Mouse (Mus musculus) right cerebral cortex, postnatal 10 days (tissue): ENCODE measurements around the gene Csnk1g1.

Experiments
- DNase-seq, 2 experiments: peaks; one replicate each; pipeline ENCODE4 v3.0.0; 2021; ENCODE audit warnings: low spot score in 2 of 2

The Csnk1g1 gene

GRCm38 (mm10) chr9:65908394-65909300 is at the start of gene Csnk1g1, which contains the start of gene Trip4:
Csnk1g1 (plus strand) TSS chr9:65908924.
Trip4 (minus strand) TSS chr9:65908794.
- peak; percentile 98 to 99 for DNase-seq

- DNase-seq: no peak
These were observed 49.1 kb upstream of the Csnk1g1 start for GRCm38 (mm10) chr9:65859656-65860055.

GRCm38 (mm10) chr9:65884564-65885315 is 24.0 kb upstream of the Csnk1g1 start:
- DNase-seq: peak; percentile 94 to 95

- DNase-seq: peak; percentile 79 to 87
These were observed 18.5 kb upstream of the Csnk1g1 start, which contains the start of gene Pclaf for GRCm38 (mm10) chr9:65890143-65890628. Pclaf (plus strand) TSS chr9:65890237.

- no peak for DNase-seq
These were observed 17.6 kb upstream of the Csnk1g1 start for GRCm38 (mm10) chr9:65891126-65891525.

- no peak for DNase-seq
These were observed 11.7 kb upstream of the Csnk1g1 start for GRCm38 (mm10) chr9:65896977-65897376.

GRCm38 (mm10) chr9:65902879-65903278 is 5.8 kb upstream of the Csnk1g1 start:
- DNase-seq: no peak

GRCm38 (mm10) chr9:65903419-65903818 is 5.3 kb upstream of the Csnk1g1 start:
- DNase-seq: no peak

GRCm38 (mm10) chr9:65909301-65909801 is 627 bp downstream of the Csnk1g1 start:
- DNase-seq: peak; percentile 64 to 67

- no peak for DNase-seq
These were observed 1.1 kb downstream of the Csnk1g1 start for GRCm38 (mm10) chr9:65909837-65910236.

GRCm38 (mm10) chr9:65913976-65914375 is 5.3 kb downstream of the Csnk1g1 start:
- no peak for DNase-seq

- DNase-seq: no peak
These were observed 8.3 kb downstream of the Csnk1g1 start for GRCm38 (mm10) chr9:65917015-65917414.

GRCm38 (mm10) chr9:65928456-65928855 is 19.7 kb downstream of the Csnk1g1 start:
- no peak for DNase-seq

- no peak for DNase-seq
These were observed 21.1 kb downstream of the Csnk1g1 start for GRCm38 (mm10) chr9:65929826-65930225.

- no peak for DNase-seq
These were observed 28.8 kb downstream of the Csnk1g1 start for GRCm38 (mm10) chr9:65937566-65937965.

GRCm38 (mm10) chr9:65951082-65951587 is 42.4 kb downstream of the Csnk1g1 start:
- DNase-seq: no peak

- no peak for DNase-seq
These were observed 61.3 kb downstream of the Csnk1g1 start for GRCm38 (mm10) chr9:65970009-65970408.

- no peak for DNase-seq
These were observed 64.5 kb downstream of the Csnk1g1 start for GRCm38 (mm10) chr9:65973206-65973605.

GRCm38 (mm10) chr9:65975886-65976285 is 67.2 kb downstream of the Csnk1g1 start:
- DNase-seq: peak in 1 of 2 experiments; percentile 30

- no peak for DNase-seq
These were observed 74.1 kb downstream of the Csnk1g1 start for GRCm38 (mm10) chr9:65982841-65983240.

- no peak for DNase-seq
These were observed 78.3 kb downstream of the Csnk1g1 start for GRCm38 (mm10) chr9:65987021-65987420.
